Mouse (Mus musculus) megakaryocyte, embryonic 14.5 days (primary cell): Measurements from ENCODE around the gene Rbak.

Experiments used
- FLI1 ChIP-seq: IDR thresholded peaks from 2 replicates; pipeline ENCODE4 v1.6.1; 2012; ENCODE audit warnings: low read length, inconsistent platforms, mixed read lengths
- GATA1 ChIP-seq: IDR thresholded peaks from 3 replicates; pipeline ENCODE4 v1.6.1; 2012; ENCODE audit warnings: mixed read lengths, low read length, inconsistent platforms, borderline replicate concordance

GRCm38 (mm10) chr5:143135042-143135441, 45.5 kb downstream of the Rbak start:
- TF ChIP-seq GATA1: no peak
- no peak for TF ChIP-seq FLI1
